Mouse (Mus musculus): ENCODE data around the gene Exoc4. TPM values are rescaled to one million over a fixed set of nuclear protein-coding genes. Genes with fewer than 3 reads are reported as not detected.

Gene Exoc4
- polyA plus RNA-seq, 1 experiment from 2014 or later = 44.6 TPM

DNA sequence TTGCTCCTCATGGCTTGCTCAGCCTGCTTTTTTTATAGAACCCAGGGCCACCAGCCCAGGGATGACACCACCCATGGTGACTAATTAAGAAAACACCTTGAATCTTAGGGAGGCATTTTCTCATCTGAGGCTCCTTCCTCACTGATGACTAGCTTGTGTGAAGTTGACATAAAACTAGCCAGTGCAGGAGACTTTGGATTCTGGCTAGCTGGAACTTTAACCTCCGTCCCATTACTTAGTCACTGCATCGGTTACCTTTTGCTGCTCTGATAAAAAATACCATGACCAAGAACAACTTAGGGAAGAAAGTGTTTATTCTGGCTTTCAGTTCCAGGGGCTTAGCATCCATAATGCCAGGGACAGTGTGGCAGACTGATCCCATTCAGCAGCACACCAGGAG lies 711.9 kb downstream of the Exoc4 start:
- Histone ChIP-seq H3K4me2 (replicated peaks; ENCODE audit: low read depth, low read length) (no peak overlapping the region), H3K9ac (ENCODE audit: low read depth, low read length) (no peak overlapping the region), H3K27ac (ENCODE audit: low read depth, low read length) (no peak overlapping the region), H3K36me3 (ENCODE audit: control insufficient read depth, insufficient read depth, low read length) (no peaks in the 10 kb centered on the region), H3K4me1 (replicated peaks; ENCODE audit: control insufficient read depth, insufficient read depth, low read length) (no peaks in the 10 kb centered on the region), H3K27me3 (ENCODE audit: control insufficient read depth, insufficient read depth, low read length) (no peaks in the 10 kb centered on the region), H3K9me3 (ENCODE audit: control insufficient read depth, low read length) (no peaks in the 10 kb centered on the region), H3K4me3 (ENCODE audit: low read depth, low read length) (no peak overlapping the region)
- ATAC-seq (ENCODE audit: low FRiP score) (no peak), DNase-seq (ENCODE audit: low spot score) (no peak)
- 89% methylated on average over 2 of the region's 2 CpGs for WGBS

DNA sequence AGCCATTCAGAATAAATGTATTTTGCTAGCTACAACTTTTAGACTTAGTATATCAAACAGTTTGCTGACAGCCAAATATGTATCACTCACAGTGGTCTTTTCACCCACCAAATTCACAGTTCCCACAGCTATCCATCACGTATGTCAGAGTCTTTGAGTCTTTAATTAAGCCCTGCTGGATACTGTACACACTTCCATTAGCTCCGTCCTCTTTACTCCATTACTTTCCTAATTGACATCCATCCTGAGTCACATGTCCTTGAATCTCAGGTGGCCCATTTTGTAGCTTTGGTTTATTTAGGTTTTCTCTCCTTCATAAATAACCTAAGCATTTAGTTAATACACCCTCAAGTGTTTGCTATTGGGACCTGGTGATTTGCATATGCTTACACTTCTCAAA lies 714.2 kb downstream of the Exoc4 start:
- H3K27ac ChIP-seq (ENCODE audit: low read depth, low read length) = no peak overlapping the region
- no peaks in the 10 kb centered on the region for H3K4me1 ChIP-seq (replicated peaks; ENCODE audit: control insufficient read depth, insufficient read depth, low read length)
- no peak overlapping the region for H3K9ac ChIP-seq (ENCODE audit: low read depth, low read length)
- 56% methylated on average over 2 of the region's 2 CpGs for WGBS
- ATAC-seq (ENCODE audit: low FRiP score) = no peak
- H3K9me3 ChIP-seq (ENCODE audit: control insufficient read depth, low read length) = no peaks in the 10 kb centered on the region
- no peaks in the 10 kb centered on the region for H3K27me3 ChIP-seq (ENCODE audit: control insufficient read depth, insufficient read depth, low read length)
- H3K4me2 ChIP-seq (replicated peaks; ENCODE audit: low read depth, low read length) = no peak overlapping the region
- no peak for DNase-seq (ENCODE audit: low spot score)
- H3K36me3 ChIP-seq (ENCODE audit: control insufficient read depth, insufficient read depth, low read length) = no peaks in the 10 kb centered on the region
- H3K4me3 ChIP-seq (ENCODE audit: low read depth, low read length) = no peak overlapping the region

DNA sequence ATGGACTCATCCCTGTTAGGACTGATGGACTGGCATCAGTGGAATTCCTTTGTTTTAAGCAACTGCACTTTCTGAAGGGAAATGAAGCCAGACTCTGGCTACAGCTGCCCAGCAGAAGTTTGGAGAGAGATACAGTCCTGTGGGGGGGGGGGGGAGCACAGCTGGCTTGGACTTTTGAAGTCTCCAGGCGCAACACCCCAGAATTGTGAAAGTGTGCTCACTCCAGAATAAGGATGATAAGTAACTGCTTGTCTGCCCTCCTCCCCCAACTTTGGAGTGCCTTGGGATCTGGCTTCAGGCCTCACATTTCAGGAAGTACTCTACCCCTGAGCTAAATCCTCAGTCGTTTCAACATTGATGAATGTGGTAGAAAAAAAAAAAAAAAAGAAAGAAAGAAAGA lies 716.7 kb downstream of the Exoc4 start:
- Histone ChIP-seq H3K9me3 (ENCODE audit: control insufficient read depth, low read length) (no peaks in the 10 kb centered on the region), H3K4me1 (replicated peaks; ENCODE audit: control insufficient read depth, insufficient read depth, low read length) (no peaks in the 10 kb centered on the region), H3K27ac (ENCODE audit: low read depth, low read length) (no peak overlapping the region), H3K4me3 (ENCODE audit: low read depth, low read length) (no peak overlapping the region), H3K9ac (ENCODE audit: low read depth, low read length) (no peak overlapping the region), H3K36me3 (ENCODE audit: control insufficient read depth, insufficient read depth, low read length) (no peaks in the 10 kb centered on the region), H3K4me2 (replicated peaks; ENCODE audit: low read depth, low read length) (no peak overlapping the region), H3K27me3 (ENCODE audit: control insufficient read depth, insufficient read depth, low read length) (no peaks in the 10 kb centered on the region)
- WGBS = 43% methylated on average over 2 of the region's 2 CpGs
- DNase-seq (ENCODE audit: low spot score) (no peak), ATAC-seq (ENCODE audit: low FRiP score) (no peak)

DNA sequence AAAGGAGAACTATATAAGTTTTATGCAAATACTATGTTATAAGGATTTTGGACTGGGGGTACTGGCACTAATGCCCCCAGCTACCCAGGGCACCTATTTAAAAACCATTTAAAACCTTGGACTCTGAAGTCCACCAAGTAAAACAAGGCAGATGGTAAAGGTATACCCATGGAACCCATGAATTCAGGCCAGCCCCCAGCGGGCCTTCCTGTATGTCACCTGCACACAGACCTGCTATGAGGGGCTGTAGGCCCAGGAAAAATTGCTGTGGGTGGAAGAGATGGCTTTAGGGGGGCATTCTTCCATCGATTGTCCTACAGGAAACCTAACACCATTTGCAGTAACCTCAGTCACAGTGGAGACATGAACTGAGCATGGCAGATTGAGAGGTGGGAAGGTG lies 719.9 kb downstream of the Exoc4 start:
- Histone ChIP-seq H3K27me3 (ENCODE audit: control insufficient read depth, insufficient read depth, low read length) (no peaks in the 10 kb centered on the region), H3K4me2 (replicated peaks; ENCODE audit: low read depth, low read length) (no peak overlapping the region), H3K9ac (ENCODE audit: low read depth, low read length) (no peak overlapping the region), H3K27ac (ENCODE audit: low read depth, low read length) (no peak overlapping the region), H3K9me3 (ENCODE audit: control insufficient read depth, low read length) (no peaks in the 10 kb centered on the region), H3K4me1 (replicated peaks; ENCODE audit: control insufficient read depth, insufficient read depth, low read length) (no peaks in the 10 kb centered on the region), H3K4me3 (ENCODE audit: low read depth, low read length) (no peak overlapping the region), H3K36me3 (ENCODE audit: control insufficient read depth, insufficient read depth, low read length) (no peaks in the 10 kb centered on the region)
- ATAC-seq (ENCODE audit: low FRiP score) = no peak
- DNase-seq (ENCODE audit: low spot score) = no peak
- 84% methylated on average over 2 of the region's 2 CpGs for WGBS

DNA sequence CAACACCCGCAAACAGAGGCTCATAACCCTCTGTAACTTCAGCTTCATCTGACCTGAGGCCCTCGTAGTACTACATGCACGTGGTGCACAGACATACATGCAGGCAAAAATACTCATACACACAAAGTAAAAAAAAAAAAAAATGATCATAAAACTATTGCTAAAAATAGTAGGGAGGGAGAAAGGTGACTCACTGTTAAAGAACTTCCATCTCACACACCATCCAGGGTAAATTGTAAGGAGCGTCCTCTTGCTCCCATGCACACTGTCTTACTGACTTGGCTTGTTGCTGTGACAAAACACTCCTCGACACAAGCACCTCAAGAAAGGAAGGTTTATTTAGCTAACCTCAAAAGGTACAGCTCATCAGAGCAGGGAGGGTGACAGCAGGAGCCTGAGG lies 723.9 kb downstream of the Exoc4 start:
- no peaks in the 10 kb centered on the region; the same call in 1 of the 2 replicates for H3K4me1 ChIP-seq (replicated peaks; ENCODE audit: control insufficient read depth, insufficient read depth, low read length)
- H3K27ac ChIP-seq (ENCODE audit: low read depth, low read length) = no peak overlapping the region
- 92% methylated on average over 5 of the region's 5 CpGs for WGBS
- DNase-seq (ENCODE audit: low spot score) (no peak), ATAC-seq (ENCODE audit: low FRiP score) (no peak)
- no peaks in the 10 kb centered on the region for H3K27me3 ChIP-seq (ENCODE audit: control insufficient read depth, insufficient read depth, low read length)
- H3K36me3 ChIP-seq (ENCODE audit: control insufficient read depth, insufficient read depth, low read length) = no peaks in the 10 kb centered on the region
- no peaks in the 10 kb centered on the region for H3K9me3 ChIP-seq (ENCODE audit: control insufficient read depth, low read length)
- H3K9ac ChIP-seq (ENCODE audit: low read depth, low read length) = no peak overlapping the region
- no peak overlapping the region for H3K4me2 ChIP-seq (replicated peaks; ENCODE audit: low read depth, low read length)
- H3K4me3 ChIP-seq (ENCODE audit: low read depth, low read length) = no peak overlapping the region

DNA sequence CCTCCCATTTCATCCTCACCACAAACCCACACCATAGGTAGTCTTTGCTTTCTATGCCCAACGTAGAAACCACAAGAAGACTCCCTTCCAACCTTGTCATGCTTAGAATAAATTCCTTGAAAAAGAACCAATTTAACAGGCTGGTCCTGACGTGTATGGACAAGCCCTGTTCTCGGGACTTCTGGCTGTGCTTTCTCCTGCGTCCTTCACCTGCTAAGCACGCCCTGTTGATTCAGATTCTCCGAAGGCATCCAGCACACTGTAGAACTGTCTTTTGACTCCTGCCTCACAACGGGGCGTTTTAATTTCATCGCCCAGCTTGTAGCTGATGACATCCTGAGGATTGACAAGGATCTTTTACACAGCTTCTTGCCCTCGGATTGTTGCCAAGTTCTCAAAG lies 727.7 kb downstream of the Exoc4 start:
- H3K4me1 ChIP-seq (replicated peaks; ENCODE audit: control insufficient read depth, insufficient read depth, low read length) = no peaks in the 10 kb centered on the region; the same call in 1 of the 2 replicates
- H3K4me2 ChIP-seq (replicated peaks; ENCODE audit: low read depth, low read length) = no peak overlapping the region
- no peak for DNase-seq (ENCODE audit: low spot score)
- H3K36me3 ChIP-seq (ENCODE audit: control insufficient read depth, insufficient read depth, low read length) = no peaks in the 10 kb centered on the region
- no peak overlapping the region for H3K4me3 ChIP-seq (ENCODE audit: low read depth, low read length)
- H3K9me3 ChIP-seq (ENCODE audit: control insufficient read depth, low read length) = no peaks in the 10 kb centered on the region
- ATAC-seq (ENCODE audit: low FRiP score) = no peak
- no peaks in the 10 kb centered on the region for H3K27me3 ChIP-seq (ENCODE audit: control insufficient read depth, insufficient read depth, low read length)
- no peak overlapping the region for H3K27ac ChIP-seq (ENCODE audit: low read depth, low read length)
- no peak overlapping the region for H3K9ac ChIP-seq (ENCODE audit: low read depth, low read length)
- WGBS = 76% methylated on average over 10 of the region's 10 CpGs

DNA sequence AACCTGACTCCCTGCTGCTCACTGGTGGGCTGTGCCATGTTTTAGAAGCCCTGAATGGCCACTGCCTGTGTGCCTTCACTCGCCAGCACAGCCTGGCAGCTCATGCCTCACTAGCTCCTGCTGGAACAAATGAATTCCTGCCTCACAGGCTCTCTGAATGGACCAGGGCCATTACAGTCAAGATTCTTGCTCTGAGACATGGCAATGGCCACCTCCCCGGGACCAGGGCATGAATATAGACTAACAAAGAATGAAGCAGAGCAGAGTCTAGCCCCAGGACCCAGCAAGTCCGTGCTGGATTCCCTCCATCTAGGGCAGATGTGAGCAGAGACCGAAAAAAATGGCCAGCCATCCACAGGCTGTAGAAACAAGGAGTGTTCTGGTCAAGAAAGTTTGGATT lies 728.6 kb downstream of the Exoc4 start:
- no peak overlapping the region for H3K4me2 ChIP-seq (replicated peaks; ENCODE audit: low read depth, low read length)
- no peak overlapping the region for H3K9ac ChIP-seq (ENCODE audit: low read depth, low read length)
- no peak overlapping the region for H3K4me3 ChIP-seq (ENCODE audit: low read depth, low read length)
- no peaks in the 10 kb centered on the region for H3K27me3 ChIP-seq (ENCODE audit: control insufficient read depth, insufficient read depth, low read length)
- 0 out of 2 replicates have a peak, but pooled peaks have one; percentile 17 for ATAC-seq (ENCODE audit: low FRiP score)
- WGBS = 48% methylated on average over 4 of the region's 4 CpGs
- H3K27ac ChIP-seq (ENCODE audit: low read depth, low read length) = no peak overlapping the region
- H3K9me3 ChIP-seq (ENCODE audit: control insufficient read depth, low read length) = no peaks in the 10 kb centered on the region
- DNase-seq (ENCODE audit: low spot score) = no peak
- no peaks in the 10 kb centered on the region for H3K36me3 ChIP-seq (ENCODE audit: control insufficient read depth, insufficient read depth, low read length)
- H3K4me1 ChIP-seq (replicated peaks; ENCODE audit: control insufficient read depth, insufficient read depth, low read length) = no peaks in the 10 kb centered on the region; the same call in 1 of the 2 replicates

DNA sequence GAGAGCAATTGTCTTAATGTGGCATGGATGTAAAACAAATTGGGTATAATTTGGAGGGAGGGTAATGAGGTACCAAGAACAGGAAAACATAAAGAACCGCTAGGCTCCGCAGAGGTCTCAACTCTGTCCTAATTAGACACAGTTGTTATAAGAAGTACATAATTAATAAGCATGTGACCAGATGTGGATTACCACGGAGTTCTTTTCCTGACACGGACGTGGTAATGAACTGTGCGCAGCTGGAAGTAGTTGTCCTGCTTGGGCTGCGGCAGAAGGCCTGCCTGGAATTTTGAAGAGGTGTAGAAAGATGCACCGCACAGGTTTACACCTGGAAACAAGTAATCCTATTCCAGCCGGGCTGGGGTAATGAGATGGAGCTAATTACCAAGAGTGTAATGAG lies 729.0 kb downstream of the Exoc4 start:
- Histone ChIP-seq H3K4me1 (replicated peaks; ENCODE audit: control insufficient read depth, insufficient read depth, low read length) (no peaks in the 10 kb centered on the region; the same call in 1 of the 2 replicates), H3K36me3 (ENCODE audit: control insufficient read depth, insufficient read depth, low read length) (no peaks in the 10 kb centered on the region), H3K9ac (ENCODE audit: low read depth, low read length) (no peak overlapping the region), H3K27ac (ENCODE audit: low read depth, low read length) (no peak overlapping the region), H3K4me3 (ENCODE audit: low read depth, low read length) (no peak overlapping the region), H3K27me3 (ENCODE audit: control insufficient read depth, insufficient read depth, low read length) (no peaks in the 10 kb centered on the region), H3K4me2 (replicated peaks; ENCODE audit: low read depth, low read length) (no peak overlapping the region), H3K9me3 (ENCODE audit: control insufficient read depth, low read length) (no peaks in the 10 kb centered on the region)
- no peak for DNase-seq (ENCODE audit: low spot score)
- no peak for ATAC-seq (ENCODE audit: low FRiP score)
- 77% methylated on average over 9 of the region's 9 CpGs for WGBS

DNA sequence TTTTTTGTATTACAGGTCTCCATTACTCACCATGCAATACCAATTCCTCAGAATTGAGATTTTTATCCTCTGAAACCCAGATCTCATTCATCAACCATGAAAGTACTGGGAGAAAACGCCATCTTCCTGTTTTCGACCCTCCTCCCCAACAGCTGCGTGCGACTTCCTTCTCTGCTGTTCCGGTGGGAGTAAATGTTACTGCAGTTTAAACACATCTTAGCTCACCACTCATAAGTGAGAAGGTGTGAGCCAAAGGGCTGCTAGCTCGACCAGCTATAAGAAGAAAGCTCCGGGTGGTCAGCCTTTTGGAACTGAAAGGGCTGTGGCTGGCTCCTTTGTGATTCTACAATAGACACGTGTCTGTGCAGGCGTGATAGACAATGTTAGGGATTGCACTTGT lies 733.8 kb downstream of the Exoc4 start:
- no peak overlapping the region for H3K9ac ChIP-seq (ENCODE audit: low read depth, low read length)
- H3K27me3 ChIP-seq (ENCODE audit: control insufficient read depth, insufficient read depth, low read length) = no peaks in the 10 kb centered on the region
- no peaks in the 10 kb centered on the region for H3K4me1 ChIP-seq (replicated peaks; ENCODE audit: control insufficient read depth, insufficient read depth, low read length)
- H3K4me3 ChIP-seq (ENCODE audit: low read depth, low read length) = no peak overlapping the region
- H3K27ac ChIP-seq (ENCODE audit: low read depth, low read length) = no peak overlapping the region
- ATAC-seq (ENCODE audit: low FRiP score) (no peak), DNase-seq (ENCODE audit: low spot score) (no peak)
- H3K36me3 ChIP-seq (ENCODE audit: control insufficient read depth, insufficient read depth, low read length) = no peaks in the 10 kb centered on the region
- no peaks in the 10 kb centered on the region for H3K9me3 ChIP-seq (ENCODE audit: control insufficient read depth, low read length)
- 82% methylated on average over 9 of the region's 9 CpGs for WGBS
- H3K4me2 ChIP-seq (replicated peaks; ENCODE audit: low read depth, low read length) = no peak overlapping the region

Data from hindbrain, embryonic 11.5 days (tissue).